Mouse (Mus musculus) myocyte (in vitro differentiated cells): Measurements from ENCODE around the gene Slc22a28.
"Not testable (repeated sequence)": the region's sequence is repeated elsewhere in the genome, so short reads cannot be mapped to it uniquely, and the experiment has no call there.

Source experiments
- CEBPB ChIP-seq: IDR thresholded peaks from 2 replicates; pipeline ENCODE4 v1.6.1; 2011; ENCODE audit warnings: mild to moderate bottlenecking, moderate library complexity; ENCODE audit not compliant: poor library complexity, insufficient read depth, severe bottlenecking
- E2F4 ChIP-seq: IDR thresholded peaks from one replicate; pipeline ENCODE4 v1.6.1; 2011; ENCODE audit warnings: mild to moderate bottlenecking, control low read depth, moderate library complexity; ENCODE audit not compliant: insufficient read depth
- MAX ChIP-seq: IDR thresholded peaks from one replicate; pipeline ENCODE4 v1.6.1; 2011; ENCODE audit warnings: low read depth, mild to moderate bottlenecking, control low read depth
- MYOD1 ChIP-seq, 3 experiments: IDR thresholded peaks; one replicate each; pipeline ENCODE4 v1.6.1; 2011; ENCODE audit warnings: control low read depth in 2 of 3, low read depth in 2 of 3, mild to moderate bottlenecking in 2 of 3, moderate library complexity in 1 of 3; ENCODE audit not compliant: insufficient read length in 2 of 3, control insufficient read depth in 1 of 3
- MYOG ChIP-seq, 3 experiments: IDR thresholded peaks; one replicate each; pipeline ENCODE4 v1.6.1; 2011; ENCODE audit warnings: control low read depth in 2 of 3, low read depth in 2 of 3, mild to moderate bottlenecking in 2 of 3; ENCODE audit not compliant: insufficient read length in 2 of 3, control insufficient read depth in 1 of 3, insufficient read depth in 1 of 3
- POLR2A ChIP-seq: IDR thresholded peaks from one replicate; pipeline ENCODE4 v1.6.1; 2011; ENCODE audit warnings: low read depth, mild to moderate bottlenecking, control low read depth, moderate library complexity; ENCODE audit not compliant: insufficient read length
- POLR2AphosphoS2 ChIP-seq: IDR thresholded peaks from one replicate; pipeline ENCODE4 v1.6.1; 2011; ENCODE audit warnings: low read depth, control low read depth; ENCODE audit not compliant: insufficient read length
- SRF ChIP-seq: IDR thresholded peaks from one replicate; pipeline ENCODE4 v1.6.1; 2011; ENCODE audit warnings: low read depth; ENCODE audit not compliant: control insufficient read depth, insufficient read length
- TCF12 ChIP-seq: IDR thresholded peaks from one replicate; pipeline ENCODE4 v1.6.1; 2011; ENCODE audit warnings: mild to moderate bottlenecking, control low read depth; ENCODE audit not compliant: poor library complexity, insufficient read depth, severe bottlenecking
- TCF3 ChIP-seq: IDR thresholded peaks from one replicate; pipeline ENCODE4 v1.6.1; 2011; ENCODE audit warnings: low read depth, control low read depth; ENCODE audit not compliant: insufficient read length
- USF1 ChIP-seq: IDR thresholded peaks from one replicate; pipeline ENCODE4 v1.6.1; 2011; ENCODE audit warnings: low read depth, mild to moderate bottlenecking, control low read depth, moderate library complexity

GRCm38 (mm10) chr19:8142716-8143115, 10.9 kb upstream of the Slc22a28 start:
- TF ChIP-seq POLR2A; E2F4; USF1; POLR2AphosphoS2; MAX; CEBPB; MYOD1 (IDR thresholded peaks at IDR 0.05; ENCODE audit: control insufficient read depth in 1 of 3, insufficient read length in 2 of 3, low read depth in 2 of 3); MYOG (IDR thresholded peaks at IDR 0.05; ENCODE audit: control insufficient read depth in 1 of 3, insufficient read depth in 1 of 3, insufficient read length in 2 of 3, low read depth in 2 of 3); SRF; TCF12; TCF3: not testable (repeated sequence)
